Mouse (Mus musculus) gastrocnemius, adult 2 months (tissue): Measurements from ENCODE around the gene Arsj. TPM values are rescaled to one million over a fixed set of nuclear protein-coding genes. Genes with fewer than 3 reads are reported as not detected.

Experiments used
- DNase-seq: peaks from one replicate; pipeline ENCODE4 v3.0.0; 2022
- H3K27ac ChIP-seq: fragments of 200-600 bp; 2 replicates; pipeline ENCODE4 v1.8.1; 2022; ENCODE audit warnings: mild to moderate bottlenecking
- H3K4me3 ChIP-seq: fragments of 200-600 bp; 2 replicates; pipeline ENCODE4 v1.8.1; 2022; ENCODE audit warnings: mild to moderate bottlenecking, moderate library complexity
- CTCF ChIP-seq: fragments of 200-600 bp; IDR thresholded peaks from 2 replicates; pipeline ENCODE4 v1.8.1; 2022; ENCODE audit warnings: antibody characterized with exemption, mild to moderate bottlenecking, moderate library complexity
- intact Hi-C: fragments of 180-260 bp; cut with DNase I; formaldehyde crosslinking; loops from one replicate; pipeline ENCODE4 v1.15.1; 2025
- total RNA-seq, 2 experiments: library from RNA; stranded (reverse); gene quantifications; 2 replicates each; pipeline ENCODE4 v1.2.3; 2021

Arsj gene
- total RNA-seq, 2 experiments from 2014 or later: 0.33 to 0.42 TPM

- Histone ChIP-seq H3K4me3 (no peak overlapping the region), H3K27ac (no peak overlapping the region)
- no peak for TF ChIP-seq CTCF
- intact Hi-C loops: no loop called here
- DNase-seq: no peak
Observed at GRCm38 (mm10) chr3:126372815-126373545, 9.5 kb downstream of the Arsj start.

GRCm38 (mm10) chr3:126373721-126374120, 10.2 kb downstream of the Arsj start:
- no peak for TF ChIP-seq CTCF
- DNase-seq: no peak
- no peak overlapping the region for H3K27ac ChIP-seq
- no peak overlapping the region for H3K4me3 ChIP-seq
- intact Hi-C loops: no loop called here

- DNase-seq: no peak
- H3K27ac ChIP-seq: no peak overlapping the region
- intact Hi-C loops: no loop called here
Observed at GRCm38 (mm10) chr3:126379252-126379651, 15.8 kb downstream of the Arsj start.

GRCm38 (mm10) chr3:126379702-126380101, 16.2 kb downstream of the Arsj start:
- intact Hi-C loops: no loop called here
- no peak for TF ChIP-seq CTCF

More at GRCm38 (mm10) chr3:126379252-126379651, 15.8 kb downstream of the Arsj start:
- H3K4me3 ChIP-seq: no peak overlapping the region
- TF ChIP-seq CTCF: no peak

GRCm38 (mm10) chr3:126383276-126383675, 19.8 kb downstream of the Arsj start:
- Histone ChIP-seq H3K27ac (no peak overlapping the region), H3K4me3 (no peak overlapping the region)
- no peak for DNase-seq
- TF ChIP-seq CTCF: no peak
- intact Hi-C loops: no loop called here

More at GRCm38 (mm10) chr3:126379702-126380101, 16.2 kb downstream of the Arsj start:
- DNase-seq: no peak
- peak overlapping the region; percentile 16; the same call in 1 of the 2 replicates for H3K27ac ChIP-seq
- no peak overlapping the region for H3K4me3 ChIP-seq

GRCm38 (mm10) chr3:126384657-126385438, 21.4 kb downstream of the Arsj start:
- intact Hi-C loops: no loop called here
- Histone ChIP-seq H3K4me3 (no peak overlapping the region), H3K27ac (peak overlapping the region; percentile 61)
- TF ChIP-seq CTCF: no peak
- DNase-seq: no peak

GRCm38 (mm10) chr3:126397451-126397850, 34.0 kb downstream of the Arsj start:
- TF ChIP-seq CTCF: no peak
- H3K27ac ChIP-seq: no peak overlapping the region
- intact Hi-C loops: no loop called here
- DNase-seq: no peak
- no peak overlapping the region for H3K4me3 ChIP-seq

- intact Hi-C loops: no loop called here
Observed at GRCm38 (mm10) chr3:126397985-126398630, 34.6 kb downstream of the Arsj start.

GRCm38 (mm10) chr3:126400726-126401125, 37.2 kb downstream of the Arsj start:
- intact Hi-C loops: no loop called here
- Histone ChIP-seq H3K27ac (no peak overlapping the region), H3K4me3 (no peak overlapping the region)
- no peak for DNase-seq
- TF ChIP-seq CTCF: no peak

More at GRCm38 (mm10) chr3:126397985-126398630, 34.6 kb downstream of the Arsj start:
- no peak overlapping the region for H3K27ac ChIP-seq
- TF ChIP-seq CTCF: no peak
- no peak overlapping the region for H3K4me3 ChIP-seq
- no peak for DNase-seq

GRCm38 (mm10) chr3:126402836-126403235, 39.4 kb downstream of the Arsj start:
- peak; percentile 94 for TF ChIP-seq CTCF
- intact Hi-C loops: loop anchor here (2.0 kb wide), 2 partner anchors 392 to 552 kb away; no protein-coding TSS in a partner anchor
- peak; percentile 53 for DNase-seq

GRCm38 (mm10) chr3:126404199-126404598, 40.7 kb downstream of the Arsj start:
- Histone ChIP-seq H3K4me3 (no peak overlapping the region), H3K27ac (no peak overlapping the region)
- no peak for DNase-seq
- intact Hi-C loops: no loop called here
- TF ChIP-seq CTCF: no peak

More at GRCm38 (mm10) chr3:126402836-126403235, 39.4 kb downstream of the Arsj start:
- Histone ChIP-seq H3K4me3 (no peak overlapping the region), H3K27ac (no peak overlapping the region)

GRCm38 (mm10) chr3:126430524-126431064, 67.1 kb downstream of the Arsj start:
- intact Hi-C loops: no loop called here
- no peak for TF ChIP-seq CTCF
- Histone ChIP-seq H3K27ac (no peak overlapping the region), H3K4me3 (no peak overlapping the region)
- DNase-seq: no peak
